Mouse (Mus musculus): ENCODE results near the gene Wfdc16. TPM values are rescaled to one million over a fixed set of nuclear protein-coding genes. Genes with fewer than 3 reads are reported as not detected.
A peak's percentile ranks its signal among the peaks of the same experiment; 100 is the strongest.
"Not testable (repeated sequence)": the region's sequence is repeated elsewhere in the genome, so short reads cannot be mapped to it uniquely, and the experiment has no call there.

Gene Wfdc16
- total RNA-seq (2021), result not detected

DNA sequence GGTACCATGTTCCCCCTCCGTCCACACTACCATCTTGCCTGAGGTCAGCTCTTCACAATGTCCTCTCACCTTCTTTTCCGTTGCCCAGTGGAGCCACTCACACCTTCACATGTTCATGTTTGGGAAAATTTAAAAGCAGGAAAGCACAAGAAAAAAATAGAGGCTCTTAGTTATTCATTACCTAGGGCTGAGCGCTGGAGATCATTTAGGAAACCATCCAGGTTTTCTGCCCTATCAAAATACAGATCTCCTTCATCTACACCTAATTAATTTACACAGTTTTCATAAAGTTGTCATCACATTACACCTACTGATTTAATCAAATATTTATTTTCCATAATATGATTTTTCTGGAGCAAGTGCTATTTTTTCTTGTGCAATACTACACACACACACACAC, at the start of gene Wfdc16:
Wfdc16 (minus strand) TSS at position 101 of the 400 bp plus-strand sequence.
- DNase-seq (ENCODE audit: low spot score), result no peak
- intact Hi-C loops (cut with DNase I), result no loop called here

DNA sequence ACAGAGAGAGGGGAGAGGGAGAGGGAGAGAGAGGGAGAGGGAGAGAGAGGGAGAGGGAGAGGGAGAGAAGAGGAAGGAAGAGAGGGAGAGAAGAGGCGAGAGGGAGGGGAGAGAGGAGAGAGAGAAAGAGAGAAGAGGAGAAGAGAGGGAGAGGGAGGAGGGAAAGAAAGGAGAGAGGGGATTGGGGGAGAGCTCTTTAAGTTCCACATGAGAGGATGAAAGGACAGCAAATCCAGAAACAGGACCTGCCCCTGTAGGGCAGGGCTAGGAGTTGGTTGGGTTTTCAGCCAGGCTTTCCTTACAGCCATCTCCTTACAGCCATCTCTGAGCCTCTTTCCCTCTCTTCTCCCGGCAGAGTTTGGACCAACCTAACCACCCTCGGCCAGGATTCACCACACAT, 46.2 kb upstream of the Wfdc16 start, which contains the start of gene Wfdc13:
Wfdc13 (plus strand) TSS at position 301 of the 400 bp plus-strand sequence.
- no peak for DNase-seq (ENCODE audit: low spot score)
- intact Hi-C loops (cut with DNase I), result no loop called here

DNA sequence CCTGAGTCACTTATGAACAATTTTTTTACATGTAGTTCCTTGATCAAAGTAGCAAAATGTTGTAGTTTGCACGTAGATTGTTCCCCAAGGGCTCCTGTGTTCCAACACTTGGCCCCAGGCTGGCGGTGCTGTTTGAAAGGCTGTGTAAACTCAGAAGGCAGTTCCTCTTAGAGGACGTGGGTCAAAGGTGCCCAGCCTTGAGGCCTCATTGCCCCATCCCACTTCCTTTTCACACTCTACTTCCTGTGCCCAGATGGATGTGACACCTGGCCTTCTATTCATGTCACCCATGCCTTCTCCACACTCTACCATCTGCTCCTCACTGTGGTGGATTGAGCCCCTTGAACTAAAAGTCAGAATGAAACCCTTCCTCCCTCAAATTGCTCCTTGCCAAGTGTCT, 41.3 kb upstream of the Wfdc16 start:
- no peak for DNase-seq (ENCODE audit: low spot score)
- intact Hi-C loops (cut with DNase I), result loop anchor here (2.0 to 5.0 kb wide), 2 partner anchors 47 to 112 kb away; no protein-coding TSS in a partner anchor

DNA sequence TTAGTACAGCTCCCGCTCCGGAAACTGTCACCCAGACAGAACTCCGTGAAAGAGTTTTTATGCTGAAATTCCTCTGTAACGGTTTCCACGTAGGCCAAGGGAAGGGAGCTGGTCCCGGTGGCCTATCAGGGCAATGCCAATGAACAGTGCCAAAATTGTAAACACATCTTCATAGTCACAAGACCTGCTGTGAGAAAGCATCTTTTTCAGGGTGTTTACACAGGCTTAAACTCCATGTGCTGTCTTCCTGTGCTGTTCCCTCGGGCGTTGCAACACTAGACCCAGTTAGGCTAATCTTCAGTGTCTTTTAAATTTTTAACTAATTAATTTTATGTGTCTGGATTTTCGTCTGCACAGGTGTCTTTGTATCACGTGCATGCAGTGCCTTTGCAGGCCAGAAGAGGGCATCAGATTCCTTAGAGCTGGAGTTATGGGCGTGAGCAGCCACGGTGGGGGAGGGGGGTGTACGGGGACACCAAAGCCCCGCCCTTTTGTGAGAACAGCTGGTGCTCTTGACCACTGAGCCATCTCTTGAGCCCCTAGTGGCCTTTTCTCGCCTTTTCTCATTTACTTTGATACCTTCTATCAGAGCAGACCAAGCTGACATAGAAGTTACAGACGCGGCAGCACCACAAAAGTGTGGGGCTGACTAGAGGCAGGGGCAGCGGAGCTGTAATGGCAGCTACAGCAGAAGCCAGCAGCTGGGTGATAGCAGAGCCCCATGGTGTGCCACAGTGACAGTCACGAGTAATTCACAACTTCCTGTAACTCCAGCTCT, 40.4 kb upstream of the Wfdc16 start:
- intact Hi-C loops (cut with DNase I), result loop anchor here (2.0 to 5.0 kb wide), 2 partner anchors 48 to 113 kb away; no protein-coding TSS in a partner anchor

DNA sequence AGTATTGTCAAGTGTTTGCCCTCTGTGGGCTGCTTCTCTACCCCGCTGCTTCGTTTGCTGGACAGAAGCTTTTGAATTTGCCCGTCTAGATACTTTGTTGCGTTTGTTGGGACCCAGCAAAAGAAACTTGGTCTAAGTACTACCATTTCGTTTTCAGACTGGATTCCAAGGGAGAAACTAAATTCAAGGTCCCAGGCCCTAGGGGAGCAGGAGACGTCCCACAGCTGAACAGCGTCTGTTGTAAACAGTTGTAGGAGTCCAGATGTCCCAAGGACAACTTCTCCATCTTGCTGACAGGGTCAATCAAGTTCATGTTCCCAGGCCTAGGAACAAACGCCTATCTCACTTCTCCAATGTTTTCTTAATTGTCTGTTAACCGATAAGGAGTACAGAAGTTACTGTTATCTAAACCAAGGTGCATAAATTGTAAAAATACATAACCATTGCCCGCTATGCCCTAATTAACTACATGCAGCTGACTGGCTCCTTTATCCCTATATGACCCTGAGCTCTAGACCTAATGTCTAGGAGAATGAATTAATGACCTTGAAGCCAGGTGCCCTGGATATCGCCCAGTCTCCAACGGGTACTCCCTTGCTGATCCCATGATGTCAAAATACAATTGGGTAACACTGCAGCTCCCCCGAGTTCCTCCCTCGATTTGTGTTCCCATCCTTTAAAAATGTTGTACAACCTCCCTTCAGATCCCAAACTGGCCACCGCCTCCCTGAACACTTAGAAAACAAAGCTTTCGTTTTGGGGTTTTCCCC, 38.5 kb upstream of the Wfdc16 start:
- DNase-seq (ENCODE audit: low spot score), result no peak
- intact Hi-C loops (cut with DNase I), result loop anchor here (5.0 kb wide), 1 partner anchor 115 kb away; no protein-coding TSS in a partner anchor

More for the DNA sequence above, 40.4 kb upstream of the Wfdc16 start:
- DNase-seq (ENCODE audit: low spot score), result no peak

DNA sequence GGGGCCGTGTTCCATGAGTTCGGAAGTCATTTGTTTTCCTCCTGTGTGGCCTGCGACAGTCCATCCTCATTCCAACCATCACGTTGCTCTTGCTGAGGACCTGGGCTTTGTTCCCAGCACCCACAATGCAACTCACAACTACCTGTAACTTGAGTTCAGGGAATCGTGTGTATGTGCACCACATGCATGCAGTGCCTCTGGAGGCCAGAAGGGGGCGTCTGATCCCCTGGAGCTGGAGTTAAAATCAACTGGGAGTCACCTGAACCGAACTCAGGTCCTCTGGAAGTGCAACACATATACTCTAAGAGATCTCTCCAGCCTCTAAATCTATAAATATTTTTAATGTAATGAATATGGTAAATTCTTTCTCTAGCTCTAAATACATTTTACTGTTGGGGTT, 37.5 kb upstream of the Wfdc16 start:
- no peak for DNase-seq (ENCODE audit: low spot score)
- intact Hi-C loops (cut with DNase I), result loop anchor here (5.0 kb wide), 1 partner anchor 116 kb away; no protein-coding TSS in a partner anchor

DNA sequence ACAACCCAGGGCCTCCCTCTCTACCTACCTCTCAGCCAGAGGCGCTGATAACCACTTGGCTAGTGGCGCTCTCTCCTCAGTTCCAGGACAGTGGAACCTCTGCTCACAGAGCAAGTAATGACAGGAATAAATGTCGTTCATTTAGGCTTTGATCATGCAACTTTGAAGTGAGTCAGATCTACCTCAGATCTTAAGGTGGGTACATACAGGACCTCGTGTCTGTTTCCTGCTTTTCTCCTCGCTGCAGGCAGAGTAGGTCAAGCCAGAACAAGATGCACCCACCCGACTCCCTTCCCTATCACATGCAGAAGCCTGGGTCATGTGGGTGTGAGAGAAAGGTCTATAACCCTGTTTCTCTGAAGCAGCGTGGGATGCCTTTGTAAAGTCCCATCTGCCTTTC, 35.4 kb upstream of the Wfdc16 start, which contains the start of gene Wfdc11:
Wfdc11 (minus strand) TSS at position 101 of the 400 bp plus-strand sequence.
- no peak for DNase-seq (ENCODE audit: low spot score)
- intact Hi-C loops (cut with DNase I), result no loop called here

DNA sequence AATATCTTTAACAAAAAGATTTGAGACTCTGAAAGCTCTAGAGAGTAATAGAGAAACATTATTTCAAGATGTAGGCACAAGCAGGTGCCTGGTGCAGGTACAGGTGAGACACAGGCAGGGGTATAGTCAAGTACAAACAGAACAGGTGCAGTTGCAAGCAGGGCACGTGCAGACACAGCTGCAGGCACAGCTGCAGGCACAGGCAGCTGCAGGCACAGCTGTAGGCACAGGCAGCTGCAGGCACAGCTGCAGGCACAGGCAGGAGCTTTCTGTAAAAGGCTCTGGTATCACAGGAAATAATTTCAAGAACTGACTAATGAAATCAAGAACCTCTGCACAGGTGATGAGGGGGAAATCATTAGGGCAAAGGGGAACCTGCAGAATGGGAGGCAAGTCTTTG, 32.3 kb upstream of the Wfdc16 start:
- DNase-seq (ENCODE audit: low spot score), result no peak
- intact Hi-C loops (cut with DNase I), result no loop called here

DNA sequence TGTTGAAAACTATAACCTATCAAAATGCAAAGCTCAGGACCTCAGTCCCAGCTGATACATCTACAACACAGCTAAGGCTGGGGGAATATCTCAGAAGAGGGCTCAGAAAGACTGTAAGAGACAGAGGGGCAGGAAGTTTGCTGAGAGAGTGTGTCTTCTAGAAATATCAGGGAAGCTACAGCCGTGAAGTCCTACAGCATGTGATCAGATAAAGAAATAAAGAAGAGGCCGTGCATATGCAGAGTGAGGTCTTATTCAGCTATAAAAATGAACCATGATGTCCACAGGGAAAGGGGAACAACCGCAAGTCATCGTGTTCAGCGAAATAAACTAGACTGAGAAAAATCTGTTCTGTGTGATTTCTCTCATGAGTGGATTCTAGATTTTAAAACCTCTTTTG, 31.7 kb upstream of the Wfdc16 start:
- DNase-seq (ENCODE audit: low spot score), result no peak
- intact Hi-C loops (cut with DNase I), result no loop called here

DNA sequence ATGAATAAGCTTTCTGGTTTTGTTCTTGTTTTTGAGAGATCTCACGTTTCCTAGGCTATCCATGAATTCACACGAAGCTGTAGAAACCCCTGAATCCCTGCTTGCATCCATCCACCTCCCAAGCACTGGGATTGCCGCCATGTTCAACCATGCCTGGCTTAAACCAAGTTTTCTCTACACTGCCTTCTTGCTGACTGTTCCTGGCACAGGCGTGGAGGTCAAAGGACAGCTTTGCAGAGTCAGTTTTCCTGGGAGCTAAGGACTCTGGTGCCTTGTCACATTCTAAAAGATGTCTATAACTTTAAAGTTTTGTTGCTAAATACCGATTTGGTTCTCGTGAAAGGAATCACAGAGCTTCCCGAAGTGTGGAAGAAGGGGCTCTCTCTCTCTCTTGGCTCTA, 26.3 kb upstream of the Wfdc16 start:
- intact Hi-C loops (cut with DNase I), result no loop called here

DNA sequence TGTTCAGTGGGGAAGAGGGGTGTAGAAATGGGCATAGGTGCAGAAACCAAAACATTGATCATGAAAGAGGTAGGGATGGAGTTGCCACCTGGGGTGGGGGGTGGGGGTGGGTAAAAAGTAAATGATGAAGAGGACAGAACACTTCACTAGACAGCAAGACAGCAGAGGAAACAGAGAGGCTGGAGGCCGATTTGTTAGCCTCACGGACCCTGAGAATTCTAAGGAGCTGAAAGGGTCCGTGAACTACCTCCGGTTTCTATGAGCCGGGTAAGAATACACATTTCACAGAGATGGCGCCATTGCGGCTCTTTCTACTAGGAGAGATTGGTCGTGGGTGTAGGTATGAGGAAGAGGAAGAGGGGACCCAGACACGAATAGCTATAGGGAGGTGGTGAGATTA, 17.9 kb upstream of the Wfdc16 start, which contains the start of gene Wfdc9:
Wfdc9 (minus strand) TSS at position 101 of the 400 bp plus-strand sequence.
- intact Hi-C loops (cut with DNase I), result no loop called here
- DNase-seq (ENCODE audit: low spot score), result no peak

More for the DNA sequence above, 26.3 kb upstream of the Wfdc16 start:
- DNase-seq (ENCODE audit: low spot score), result no peak

DNA sequence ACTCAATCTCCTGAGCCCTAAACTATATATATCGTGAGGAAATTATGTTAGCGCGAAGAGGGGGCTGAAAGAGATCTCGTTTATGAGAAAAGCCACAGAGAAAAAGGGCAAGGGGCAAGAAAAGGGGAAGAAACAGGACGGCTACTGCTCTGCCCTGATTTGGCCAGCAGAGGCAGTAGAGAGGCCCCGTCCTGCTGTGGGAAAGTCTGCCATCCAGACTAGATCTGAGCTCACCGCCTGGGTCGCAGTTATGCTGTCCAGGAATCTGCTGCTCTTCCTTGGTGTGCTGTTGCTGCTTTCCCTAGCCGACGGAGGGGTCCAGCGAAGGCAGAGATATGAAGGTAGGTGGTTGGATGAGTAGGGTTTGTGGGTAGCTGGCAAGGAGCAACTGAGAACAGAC, 17.3 kb upstream of the Wfdc16 start, which contains the start of gene Wfdc10:
Wfdc10 (plus strand) TSS at position 189 of the 400 bp plus-strand sequence.
- DNase-seq (ENCODE audit: low spot score), result no peak
- intact Hi-C loops (cut with DNase I), result no loop called here

DNA sequence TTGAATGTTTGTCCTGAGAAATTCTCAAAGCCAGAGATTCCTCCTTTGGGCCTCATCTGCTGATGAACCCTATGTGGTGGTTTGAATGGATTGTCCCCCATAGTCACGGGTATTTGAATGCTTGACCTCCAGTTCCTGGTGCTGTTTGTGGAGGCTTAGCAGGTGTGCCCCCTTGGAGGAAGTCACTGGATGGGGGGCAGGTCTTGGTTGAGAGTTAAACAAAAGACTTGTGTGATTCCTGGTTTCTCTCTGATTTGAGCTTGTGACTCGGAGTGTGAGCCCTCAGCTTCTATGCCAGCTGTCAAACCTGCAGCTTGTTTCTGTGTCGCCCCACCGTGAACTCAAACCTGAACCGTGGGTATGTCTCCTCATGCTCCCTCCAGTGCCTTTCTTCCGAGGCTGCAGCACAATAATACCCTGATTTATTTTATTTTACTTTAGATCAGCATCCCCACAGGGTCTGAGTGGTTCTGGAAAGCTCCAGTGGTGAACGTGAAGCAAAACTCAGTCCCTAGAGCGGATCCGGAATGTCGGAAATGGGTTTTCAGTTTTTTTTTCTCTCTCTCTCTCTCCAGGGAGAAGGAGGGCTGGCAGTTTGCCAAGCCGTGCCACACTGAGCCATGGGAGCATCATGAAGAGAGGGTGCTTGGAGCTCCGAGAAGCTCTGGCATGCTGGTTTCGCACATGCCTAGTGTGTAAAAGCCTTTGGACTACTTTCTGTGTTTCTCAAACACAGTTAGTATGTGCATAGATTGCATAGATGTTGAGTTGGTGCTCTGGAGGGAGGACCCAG, 3.5 kb upstream of the Wfdc16 start:
- intact Hi-C loops (cut with DNase I), result no loop called here
- no peak for DNase-seq (ENCODE audit: low spot score)

DNA sequence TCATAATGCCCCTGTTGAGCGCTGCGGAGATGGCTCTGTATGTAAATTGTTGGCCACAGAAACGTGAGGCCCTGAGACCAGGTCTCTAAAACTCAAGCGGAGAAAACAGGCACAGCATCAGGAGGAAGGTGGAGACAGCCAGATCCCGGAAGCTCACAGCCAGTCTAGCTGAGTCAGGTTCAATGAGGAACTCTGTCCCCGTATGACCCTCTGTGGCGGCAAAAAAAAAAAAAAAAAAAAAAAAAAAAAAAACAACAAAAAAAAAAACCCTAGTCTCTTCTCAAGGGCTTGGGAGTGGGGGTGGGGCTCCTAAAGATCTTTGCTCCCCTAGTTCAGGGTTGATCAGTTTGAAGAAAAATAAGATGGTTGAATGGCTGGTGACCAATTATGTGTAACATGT, 2.5 kb upstream of the Wfdc16 start:
- DNase-seq (ENCODE audit: low spot score), result no peak
- intact Hi-C loops (cut with DNase I), result no loop called here

DNA sequence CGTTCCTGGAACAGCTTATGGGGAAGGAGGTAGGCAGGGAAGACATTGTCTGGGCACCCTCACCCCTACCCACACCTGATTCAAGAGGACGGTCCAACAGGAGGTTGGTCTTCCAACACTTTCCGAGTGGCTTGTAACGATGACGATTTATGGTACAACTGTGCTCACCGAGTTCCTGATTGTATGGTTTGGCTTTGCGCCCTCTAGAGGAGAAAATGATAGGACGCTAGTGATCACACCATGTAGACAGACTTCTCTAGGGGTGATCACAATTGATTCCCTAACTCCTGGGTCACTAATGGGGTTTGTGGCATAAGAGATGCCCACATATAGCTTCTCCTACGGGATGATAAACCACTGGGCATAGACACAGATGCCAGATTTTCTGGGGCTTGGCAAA, 3.3 kb downstream of the Wfdc16 start:
- intact Hi-C loops (cut with DNase I), result no loop called here
- no peak for DNase-seq (ENCODE audit: low spot score)

DNA sequence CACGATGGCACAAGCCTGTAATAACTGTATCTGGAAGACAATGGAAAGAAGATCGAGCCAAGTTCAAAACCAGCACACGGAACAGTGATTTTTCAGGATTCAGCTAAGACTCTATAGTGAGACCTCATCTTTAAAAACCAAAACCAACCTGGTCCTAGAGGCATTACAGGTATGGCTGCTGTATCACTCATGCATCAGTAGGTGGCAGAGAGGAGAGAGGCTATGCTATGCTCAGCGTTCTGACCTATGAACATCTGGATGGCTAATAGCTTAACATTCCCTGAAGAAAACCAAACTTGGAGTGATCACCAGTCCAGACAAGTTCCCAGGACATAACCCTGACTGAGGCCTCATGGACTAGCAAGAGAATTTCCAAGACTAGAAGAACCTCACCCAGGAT, 16.8 kb downstream of the Wfdc16 start:
- intact Hi-C loops (cut with DNase I), result no loop called here
- no peak for DNase-seq (ENCODE audit: low spot score)

DNA sequence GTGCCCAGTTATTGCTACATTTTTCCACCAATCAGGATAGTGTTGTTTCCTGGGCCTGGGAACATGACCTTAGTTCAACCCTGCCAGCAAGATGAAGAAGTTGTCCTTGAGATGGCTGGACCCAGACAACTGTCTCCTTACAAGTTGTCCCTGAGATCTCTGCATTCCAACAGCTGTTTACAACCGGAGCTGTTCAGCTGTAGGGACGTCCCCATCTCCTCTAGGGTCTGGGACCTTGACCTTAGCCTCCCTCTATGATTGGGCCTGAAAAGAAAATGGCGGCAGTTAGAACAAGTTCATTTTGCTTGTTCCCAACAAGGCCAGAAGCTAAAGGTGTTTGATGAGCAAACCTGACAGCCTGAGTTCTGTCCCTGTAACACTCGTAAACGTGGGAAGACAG, 19.5 kb downstream of the Wfdc16 start:
- intact Hi-C loops (cut with DNase I), result no loop called here
- DNase-seq (ENCODE audit: low spot score), result no peak

DNA sequence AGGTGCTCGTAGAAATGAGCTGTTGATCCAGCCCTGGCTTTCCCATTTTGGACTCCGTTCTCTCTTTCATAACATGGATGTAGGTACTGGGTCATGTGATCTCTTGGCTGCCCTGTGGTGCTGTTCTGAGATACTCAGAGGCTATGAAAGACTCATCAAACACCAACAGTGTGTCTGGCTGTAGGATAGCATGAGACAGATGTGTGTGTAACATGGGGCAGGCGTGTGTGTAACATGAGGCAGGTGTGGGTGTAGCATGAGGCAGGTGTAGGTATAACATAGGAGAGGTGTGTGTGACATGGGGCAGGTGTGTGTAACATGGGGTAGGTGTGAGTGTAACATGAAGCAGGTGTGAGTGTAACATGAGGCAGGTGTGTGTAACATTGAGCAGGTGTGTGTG, 23.2 kb downstream of the Wfdc16 start:
- intact Hi-C loops (cut with DNase I), result no loop called here

DNA sequence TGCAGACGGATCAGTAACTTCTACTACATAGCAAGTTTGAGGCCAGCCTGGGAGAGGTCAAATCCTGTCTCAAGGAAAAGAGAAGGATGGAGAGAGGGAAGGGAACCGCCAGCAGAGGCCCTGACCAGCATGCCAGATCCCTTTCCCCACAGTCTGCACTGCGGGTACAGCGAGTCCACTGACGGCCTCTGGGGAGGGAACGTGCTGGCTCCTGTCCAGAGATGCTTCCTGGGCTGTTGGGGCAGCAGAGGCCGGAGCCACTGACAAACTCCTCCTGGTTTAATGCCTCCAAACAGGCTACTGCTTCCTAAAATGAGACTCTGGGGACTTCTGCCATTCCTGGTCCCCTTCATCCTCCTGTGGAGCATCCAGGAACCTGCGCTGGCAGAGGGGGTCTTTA, 25.1 kb downstream of the Wfdc16 start, which contains the start of the genes Wfdc6b and Wfdc8:
Wfdc6b (plus strand) TSS at position 52 of the 400 bp plus-strand sequence.
Wfdc8 (minus strand) TSS at position 156 of the 400 bp plus-strand sequence.
- intact Hi-C loops (cut with DNase I), result not testable (repeated sequence)
- peak; percentile 10 for DNase-seq (ENCODE audit: low spot score)

More for the DNA sequence above, 23.2 kb downstream of the Wfdc16 start:
- no peak for DNase-seq (ENCODE audit: low spot score)

DNA sequence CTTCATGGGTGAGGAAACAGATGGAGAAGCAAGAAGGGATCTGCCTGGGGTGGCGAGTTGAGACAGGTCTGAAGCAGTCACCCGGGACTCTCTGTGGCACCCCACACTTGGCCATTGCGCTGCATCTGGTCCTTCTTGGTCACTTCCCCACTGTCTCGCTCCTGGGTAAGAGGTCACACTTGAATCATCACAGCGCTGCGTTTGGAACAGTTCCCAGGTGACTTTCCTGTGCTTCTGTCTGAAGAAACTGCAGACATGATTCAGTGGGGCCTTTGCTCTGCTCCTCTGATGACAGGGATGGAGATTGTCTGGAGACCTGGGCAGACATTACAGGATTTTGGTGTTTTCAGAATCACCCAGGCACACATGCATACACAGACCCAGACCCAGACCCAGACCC, 29.8 kb downstream of the Wfdc16 start:
- no peak for DNase-seq (ENCODE audit: low spot score)
- intact Hi-C loops (cut with DNase I), result no loop called here

Data from heart, postnatal 25 days (tissue).